8 mouse cellular contexts compared by ENCODE assay signal in genomic region chr7:73584009-73584995, GRCm38 (mm10). TPM values are rescaled to one million over a fixed set of nuclear protein-coding genes. Genes with fewer than 3 reads are reported as not detected.
DNase-seq lines count a peak whose midpoint lies in the region; ATAC-seq and TF ChIP-seq lines count a peak whose summit lies in the region.

No protein-coding gene starts in this region.

- WGBS in forebrain, postnatal 0 days: 11% methylated on average over 13 of the region's 13 CpGs
- WGBS in intestine, embryonic 16.5 days: 21% methylated on average over 13 of the region's 13 CpGs
- WGBS in neural tube, embryonic 13.5 days: 40% methylated on average over 13 of the region's 13 CpGs

- intact Hi-C loops in left cerebral cortex, postnatal 25 days (cut with DNase I): loop anchor here (1.0 kb wide), 1 partner anchor 26 kb away; no protein-coding TSS in a partner anchor

- H3K4me2 ChIP-seq in forebrain, postnatal 0 days (ENCODE audit: low read depth): peak overlapping the region; percentile 26; the same call in 1 of the 2 replicates
- peak overlapping the region; percentile 28 for H3K4me2 ChIP-seq in intestine, embryonic 16.5 days (ENCODE audit: low read depth, low read length)
- no peak overlapping the region for H3K4me2 ChIP-seq in neural tube, embryonic 13.5 days

- TF ChIP-seq CTCF in forebrain, postnatal 0 days (IDR thresholded peaks at IDR 0.05; ENCODE audit: low read depth): no peak

- H3K9ac ChIP-seq in forebrain, postnatal 0 days: no peak overlapping the region
- H3K9ac ChIP-seq in intestine, embryonic 16.5 days (ENCODE audit: low read depth, low read length): 0 out of 2 replicates have a peak overlapping the region, but pooled peaks have one; percentile 37
- H3K9ac ChIP-seq in neural tube, embryonic 13.5 days: no peak overlapping the region

- peak; percentile 42 to 62 for DNase-seq in left cerebral cortex, postnatal 25 days (ENCODE audit: low spot score in 2 of 2)
- no peak for DNase-seq in left cerebral cortex, adult 8-10 months (ENCODE audit: low spot score in 2 of 2)
- DNase-seq in adrenal gland, postnatal 14 days: peak; percentile 69
- DNase-seq in forebrain, postnatal 0 days: peak; percentile 75
- DNase-seq in lung, adult 18-20 months: peak; percentile 64 to 75
- no peak for DNase-seq in yolk sac, embryonic 10.5 days (ENCODE audit: low spot score)

- H3K36me3 ChIP-seq in forebrain, postnatal 0 days (ENCODE audit: insufficient read depth): no peaks in the 10 kb centered on the region
- no peaks in the 10 kb centered on the region for H3K36me3 ChIP-seq in intestine, embryonic 16.5 days (ENCODE audit: control insufficient read depth, insufficient read depth, low read length)
- H3K36me3 ChIP-seq in neural tube, embryonic 13.5 days: no peaks in the 10 kb centered on the region

- H3K4me1 ChIP-seq in forebrain, postnatal 0 days (ENCODE audit: insufficient read depth): peaks cover 10% of the 10 kb centered on the region; the same call in 1 of the 2 replicates
- H3K4me1 ChIP-seq in intestine, embryonic 16.5 days (ENCODE audit: control insufficient read depth, insufficient read depth, low read length): peaks cover 38% of the 10 kb centered on the region
- peaks cover 25% of the 10 kb centered on the region for H3K4me1 ChIP-seq in neural tube, embryonic 13.5 days (replicated peaks)

- peak overlapping the region; percentile 69 for H3K27ac ChIP-seq in forebrain, postnatal 0 days (ENCODE audit: low read depth, low read length)
- peak overlapping the region; percentile 93 for H3K27ac ChIP-seq in intestine, embryonic 16.5 days (ENCODE audit: low read length)
- peak overlapping the region; percentile 81 for H3K27ac ChIP-seq in neural tube, embryonic 13.5 days (replicated peaks)

- no peaks in the 10 kb centered on the region for H3K27me3 ChIP-seq in forebrain, postnatal 0 days (ENCODE audit: insufficient read depth, low read length)
- H3K27me3 ChIP-seq in intestine, embryonic 16.5 days (replicated peaks; ENCODE audit: control insufficient read depth, insufficient read depth, low read length): no peaks in the 10 kb centered on the region
- no peaks in the 10 kb centered on the region for H3K27me3 ChIP-seq in neural tube, embryonic 13.5 days

- no peak overlapping the region for H3K4me3 ChIP-seq in forebrain, postnatal 0 days (ENCODE audit: low read depth, low read length)
- no peak overlapping the region for H3K4me3 ChIP-seq in intestine, embryonic 16.5 days (ENCODE audit: low read length)
- no peak overlapping the region for H3K4me3 ChIP-seq in neural tube, embryonic 13.5 days

- ATAC-seq in forebrain, postnatal 0 days: peak; percentile 69
- ATAC-seq in intestine, embryonic 16.5 days: no peak
- ATAC-seq in neural tube, embryonic 13.5 days (ENCODE audit: low read depth): peak; percentile 47

- no peaks in the 10 kb centered on the region for H3K9me3 ChIP-seq in forebrain, postnatal 0 days (ENCODE audit: low read length)
- no peaks in the 10 kb centered on the region for H3K9me3 ChIP-seq in intestine, embryonic 16.5 days (ENCODE audit: control insufficient read depth, low read length)
- H3K9me3 ChIP-seq in neural tube, embryonic 13.5 days: no peaks in the 10 kb centered on the region

RNA-seq across cellular contexts. Expression of gene Chd2, which starts 42.7 kb away (rescaled TPM):
- 10 to 100 TPM; 45.7 to 57.4 TPM for total RNA-seq in left cerebral cortex, postnatal 25 days (2021)
- 10 to 100 TPM; 45.2 to 57.4 (median 48.6) TPM for total RNA-seq in left cerebral cortex, adult 8-10 months (2022)
- 45.1 and 52.8 TPM in 2 replicates for total RNA-seq in adrenal gland, postnatal 14 days (2021)
- 31.9 and 53.9 TPM in 2 replicates for total RNA-seq in forebrain, postnatal 0 days (2014; rRNA removed)
- polyA plus RNA-seq in forebrain, postnatal 0 days (2015; fragmentation: Nextera tagmentation; extraction: Ambion mirVana): 20.2 and 32.0 TPM in 2 replicates
- polyA plus RNA-seq in intestine, embryonic 16.5 days (2015; fragmentation: Nextera tagmentation; extraction: Ambion mirVana): 40.1 and 41.1 TPM in 2 replicates
- 34.6 and 45.5 TPM in 2 replicates for polyA plus RNA-seq in neural tube, embryonic 13.5 days (2015; fragmentation: Nextera tagmentation; extraction: Ambion mirVana)

Comparison
In these comparisons a context has a peak if more than half of its experiments do, and no peak if none do; other contexts are left out.
1. DNase-seq: peak in left cerebral cortex, postnatal 25 days (2 of 2), adrenal gland, postnatal 14 days (single experiment), forebrain, postnatal 0 days (single experiment) and lung, adult 18-20 months (2 of 2); none in left cerebral cortex, adult 8-10 months (0 of 2) and yolk sac, embryonic 10.5 days (single experiment).
2. Peak in every context shown above with its lines, with median percentiles within 50 percentile points of each other: H3K27ac ChIP-seq.